Mouse (Mus musculus): Measurements from ENCODE around the gene Maml2. TPM values are rescaled to one million over a fixed set of nuclear protein-coding genes. Genes with fewer than 3 reads are reported as not detected.

Gene Maml2
- polyA plus RNA-seq, 1 experiment from 2014 or later, result 6.3 TPM

DNA sequence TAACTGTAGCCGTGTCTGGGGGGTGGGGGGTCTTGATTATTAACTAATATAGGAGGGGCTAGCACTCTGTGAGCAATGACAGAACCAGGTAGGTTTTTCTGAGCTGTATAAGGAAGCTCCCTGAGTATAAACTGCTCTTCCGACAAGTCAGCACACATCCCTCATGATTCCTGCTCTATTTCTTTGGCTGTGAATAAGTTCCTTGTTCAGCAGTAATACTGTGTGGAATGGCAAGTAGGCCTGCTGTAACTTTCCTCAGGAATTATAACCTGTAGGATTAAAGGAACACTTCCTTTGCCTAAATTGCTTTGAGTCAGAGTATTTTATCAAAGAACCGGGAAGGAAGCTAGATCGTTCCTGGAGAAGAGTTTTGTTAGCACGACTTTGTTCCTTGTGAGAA lies 283.4 kb downstream of the Maml2 start:
- Histone ChIP-seq H3K27me3 (ENCODE audit: poor library complexity, severe bottlenecking) (peaks cover 29% of the 10 kb centered on the region), H3K9me3 (no peaks in the 10 kb centered on the region), H3K4me3 (no peak overlapping the region), H3K36me3 (replicated peaks) (no peaks in the 10 kb centered on the region), H3K4me1 (peaks cover 43% of the 10 kb centered on the region), H3K27ac (no peak overlapping the region)
- DNase-seq (ENCODE audit: extremely low spot score, low spot score), result no peak
- WGBS, result 91% methylated on average over 5 of the region's 5 CpGs

DNA sequence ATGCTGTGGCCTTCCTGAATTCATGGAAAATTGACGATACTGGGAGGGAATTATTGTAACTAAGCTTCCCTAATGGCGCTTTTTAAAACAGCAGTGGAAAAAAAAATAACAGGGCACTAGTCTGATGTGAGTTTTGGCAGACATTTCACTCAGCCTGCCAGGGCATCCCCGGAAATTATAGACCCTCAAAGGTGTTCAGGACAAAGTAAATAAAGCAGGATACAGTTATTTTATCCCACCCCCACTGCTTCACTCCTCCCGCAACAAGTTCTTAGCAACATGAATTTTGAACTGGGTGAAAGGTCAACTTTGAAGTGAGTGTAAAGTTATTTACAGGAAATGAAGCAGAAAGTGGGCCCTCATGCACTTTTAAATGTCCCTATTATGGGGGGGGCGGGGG lies 286.2 kb downstream of the Maml2 start:
- no peak overlapping the region for H3K27ac ChIP-seq
- H3K4me3 ChIP-seq, result no peak overlapping the region
- DNase-seq (ENCODE audit: extremely low spot score, low spot score), result no peak
- WGBS, result 54% methylated on average over 5 of the region's 5 CpGs
- H3K9me3 ChIP-seq, result no peaks in the 10 kb centered on the region; the same call in 1 of the 2 replicates
- H3K4me1 ChIP-seq, result peaks cover 34% of the 10 kb centered on the region
- peaks cover 13% of the 10 kb centered on the region for H3K27me3 ChIP-seq (ENCODE audit: poor library complexity, severe bottlenecking)
- H3K36me3 ChIP-seq (replicated peaks), result no peaks in the 10 kb centered on the region

DNA sequence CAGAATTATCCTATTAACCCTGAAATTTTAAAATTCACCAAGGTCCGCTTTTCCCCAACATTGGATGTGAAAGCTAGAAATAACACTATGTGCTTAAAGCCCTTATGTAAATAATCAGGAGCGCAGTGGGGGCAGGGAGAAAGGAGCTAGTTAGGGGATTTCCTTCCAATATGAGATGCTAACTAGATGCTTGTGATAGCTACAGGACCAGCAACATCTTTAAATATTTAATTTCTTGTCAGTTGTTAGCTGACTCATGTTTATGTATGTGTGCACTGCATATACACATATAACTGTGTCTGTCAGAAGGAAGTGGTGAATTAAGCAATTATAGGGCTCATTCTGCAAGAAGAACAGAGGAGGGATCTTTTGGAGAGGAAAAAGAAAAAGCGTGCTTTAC lies 286.7 kb downstream of the Maml2 start:
- 86% methylated on average over 3 of the region's 3 CpGs for WGBS
- Histone ChIP-seq H3K9me3 (no peaks in the 10 kb centered on the region; the same call in 1 of the 2 replicates), H3K27me3 (ENCODE audit: poor library complexity, severe bottlenecking) (peaks cover 8% of the 10 kb centered on the region), H3K4me1 (peaks cover 34% of the 10 kb centered on the region), H3K36me3 (replicated peaks) (no peaks in the 10 kb centered on the region), H3K4me3 (no peak overlapping the region), H3K27ac (no peak overlapping the region)
- DNase-seq (ENCODE audit: extremely low spot score, low spot score), result no peak

DNA sequence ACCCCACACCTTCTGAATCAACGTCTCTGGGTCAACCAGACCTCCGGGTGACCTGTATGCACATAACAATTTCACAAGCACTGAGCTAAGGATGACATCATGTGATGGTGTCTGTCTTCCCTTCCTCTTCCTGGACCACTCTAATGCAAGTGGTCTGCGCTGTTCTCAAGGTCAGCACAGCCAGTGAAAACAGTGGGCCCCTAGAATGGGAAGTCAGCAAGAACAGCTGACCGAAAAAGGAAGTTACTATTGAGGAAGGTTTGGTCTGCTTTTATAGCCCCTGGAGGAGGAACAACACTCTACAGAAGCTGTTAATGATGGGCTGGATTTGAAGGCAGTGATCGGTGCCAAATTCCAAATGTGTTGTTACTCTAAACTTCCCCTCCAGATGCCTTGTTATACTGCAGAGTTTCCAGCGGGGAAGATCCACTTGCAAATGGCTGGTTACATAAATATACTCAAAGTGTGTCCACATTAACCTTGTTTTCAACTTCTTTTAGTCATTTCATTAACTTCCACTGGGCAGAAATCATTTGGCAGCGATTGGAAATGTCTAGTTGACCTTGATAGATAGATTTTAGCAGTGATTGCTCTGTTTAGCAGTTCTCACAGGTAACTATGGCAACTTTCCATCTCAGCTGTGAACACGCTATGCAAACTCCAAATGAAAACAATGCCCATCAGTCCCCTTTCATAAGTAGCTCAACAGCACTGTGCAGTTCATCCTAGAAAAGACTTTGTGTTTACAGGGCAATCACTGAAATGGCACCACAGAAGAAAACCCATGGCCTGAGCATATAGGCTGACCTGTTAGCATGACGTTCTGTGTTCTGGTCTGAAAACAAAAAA lies 289.6 kb downstream of the Maml2 start:
- WGBS, result 85% methylated on average over 9 of the region's 9 CpGs
- H3K27ac ChIP-seq, result no peak overlapping the region

DNA sequence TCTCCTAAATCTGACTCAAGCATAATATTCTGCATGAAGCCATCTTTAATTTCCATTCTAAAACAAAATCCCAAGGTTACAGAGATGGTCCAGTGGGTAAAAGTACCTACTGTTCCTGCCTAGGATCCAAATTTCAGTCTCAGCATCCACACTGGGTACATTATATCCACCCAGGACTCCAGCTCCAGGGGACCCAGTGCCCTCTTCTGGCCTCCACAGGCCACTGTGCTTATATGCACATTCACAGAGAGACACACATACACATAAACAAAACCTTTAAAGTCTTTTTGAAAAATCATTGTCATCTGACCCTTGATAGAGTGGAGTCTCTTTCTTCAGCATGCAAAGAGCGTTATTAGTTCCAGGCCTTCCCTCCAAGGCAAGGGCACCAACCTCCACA lies 291.0 kb downstream of the Maml2 start:
- Histone ChIP-seq H3K27ac (no peak overlapping the region), H3K4me1 (peaks cover 25% of the 10 kb centered on the region), H3K9me3 (no peaks in the 10 kb centered on the region; the same call in 1 of the 2 replicates), H3K4me3 (no peak overlapping the region), H3K36me3 (replicated peaks) (no peaks in the 10 kb centered on the region), H3K27me3 (ENCODE audit: poor library complexity, severe bottlenecking) (no peaks in the 10 kb centered on the region)
- no peak for DNase-seq (ENCODE audit: extremely low spot score, low spot score)
- 100% methylated on average over 1 of the region's 1 CpGs for WGBS

More for the DNA sequence above, 289.6 kb downstream of the Maml2 start:
- no peak for DNase-seq (ENCODE audit: extremely low spot score, low spot score)
- no peak overlapping the region for H3K4me3 ChIP-seq
- no peaks in the 10 kb centered on the region for H3K27me3 ChIP-seq (ENCODE audit: poor library complexity, severe bottlenecking)
- no peaks in the 10 kb centered on the region for H3K36me3 ChIP-seq (replicated peaks)
- no peaks in the 10 kb centered on the region; the same call in 1 of the 2 replicates for H3K9me3 ChIP-seq
- peaks cover 34% of the 10 kb centered on the region for H3K4me1 ChIP-seq

DNA sequence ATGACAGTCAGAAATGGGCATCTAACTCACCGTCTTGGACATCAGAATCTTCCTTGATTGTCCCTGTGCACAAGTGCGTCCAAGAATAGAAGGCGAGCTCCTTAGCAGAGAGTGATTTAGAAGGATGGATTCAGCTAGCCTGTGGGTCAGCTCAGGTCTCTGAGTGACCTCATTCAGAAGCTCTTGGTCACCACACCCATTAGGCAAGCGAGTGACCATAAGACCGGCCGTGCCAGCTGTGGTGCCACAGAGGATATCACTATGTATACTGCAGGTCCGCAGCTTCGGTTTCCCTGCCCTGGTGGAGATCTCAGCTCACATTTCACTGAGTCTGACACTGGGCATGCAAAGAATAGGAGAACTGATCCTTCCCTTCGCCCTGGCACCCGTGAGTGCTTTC lies 294.9 kb downstream of the Maml2 start:
- Histone ChIP-seq H3K27ac (no peak overlapping the region), H3K4me3 (no peak overlapping the region), H3K27me3 (ENCODE audit: poor library complexity, severe bottlenecking) (no peaks in the 10 kb centered on the region), H3K4me1 (0 out of 2 replicates have a peak, but pooled peaks cover under 1% of the 10 kb centered on the region), H3K36me3 (replicated peaks) (no peaks in the 10 kb centered on the region), H3K9me3 (no peaks in the 10 kb centered on the region)
- 93% methylated on average over 10 of the region's 10 CpGs for WGBS
- DNase-seq (ENCODE audit: extremely low spot score, low spot score), result no peak

DNA sequence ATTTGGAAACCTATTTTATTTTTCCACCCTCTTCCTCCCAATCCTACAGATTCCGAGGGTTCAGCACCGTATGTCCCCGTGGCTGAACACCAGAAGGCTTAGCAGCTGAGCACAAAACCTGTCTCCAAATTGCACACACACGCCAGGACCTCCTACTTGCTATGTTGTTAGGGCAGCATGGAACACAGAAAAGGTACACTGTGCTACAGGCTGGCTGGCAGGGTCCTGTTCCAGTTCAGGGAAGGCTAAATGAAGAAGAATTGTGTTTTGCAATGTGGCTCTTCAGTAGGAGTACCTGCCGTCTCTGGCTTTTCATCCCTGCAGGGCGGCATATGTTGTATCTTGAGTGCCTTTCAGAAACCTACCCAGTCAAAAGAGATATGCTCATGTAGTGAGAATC lies 300.0 kb downstream of the Maml2 start:
- 89% methylated on average over 6 of the region's 6 CpGs for WGBS
- no peaks in the 10 kb centered on the region for H3K9me3 ChIP-seq

DNA sequence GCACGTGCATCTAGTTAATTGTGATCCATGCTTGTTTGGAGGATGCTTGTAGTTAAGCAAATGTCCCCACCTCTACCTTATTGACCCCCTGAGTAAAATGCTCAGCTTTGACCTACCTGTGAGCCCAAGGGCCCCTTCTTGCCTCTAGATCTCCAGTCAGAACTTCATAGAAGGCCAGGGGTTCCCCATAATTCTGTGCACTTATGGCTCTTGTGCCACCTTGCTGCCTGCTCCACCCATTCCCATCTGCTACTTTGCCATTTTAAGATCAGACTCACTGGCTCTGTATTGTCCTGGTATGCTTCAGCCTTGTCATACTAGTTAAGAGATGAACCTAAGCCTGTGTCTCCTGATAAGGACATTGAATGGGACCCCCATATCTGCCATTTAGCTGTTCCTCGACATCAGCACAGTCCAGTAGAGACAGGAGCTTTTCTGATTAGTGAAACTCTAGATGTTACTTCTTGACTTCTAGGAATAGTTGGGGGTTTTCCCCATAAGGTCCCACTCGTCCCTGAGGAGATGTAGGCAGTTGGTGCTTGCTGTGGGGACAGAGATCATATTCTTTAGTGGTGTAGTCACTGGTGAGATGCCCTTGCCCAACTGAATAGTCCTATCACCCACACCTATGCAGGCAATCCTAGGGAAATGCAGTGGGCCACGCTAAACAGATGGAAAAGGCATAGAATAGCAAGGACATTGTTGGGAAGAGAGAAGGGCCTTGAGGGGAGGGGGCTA lies 301.0 kb downstream of the Maml2 start:
- H3K9me3 ChIP-seq, result no peaks in the 10 kb centered on the region
- no peak for DNase-seq (ENCODE audit: extremely low spot score, low spot score)
- no peaks in the 10 kb centered on the region for H3K27me3 ChIP-seq (ENCODE audit: poor library complexity, severe bottlenecking)
- H3K36me3 ChIP-seq (replicated peaks), result no peaks in the 10 kb centered on the region
- no peak overlapping the region for H3K27ac ChIP-seq
- WGBS, result 79% methylated on average over 4 of the region's 4 CpGs
- H3K4me3 ChIP-seq, result no peak overlapping the region
- H3K4me1 ChIP-seq, result no peaks in the 10 kb centered on the region

More for the DNA sequence above, 300.0 kb downstream of the Maml2 start:
- H3K27me3 ChIP-seq (ENCODE audit: poor library complexity, severe bottlenecking), result no peaks in the 10 kb centered on the region
- H3K4me1 ChIP-seq, result no peaks in the 10 kb centered on the region
- H3K36me3 ChIP-seq (replicated peaks), result no peaks in the 10 kb centered on the region
- no peak overlapping the region for H3K27ac ChIP-seq
- H3K4me3 ChIP-seq, result no peak overlapping the region
- DNase-seq (ENCODE audit: extremely low spot score, low spot score), result no peak

DNA sequence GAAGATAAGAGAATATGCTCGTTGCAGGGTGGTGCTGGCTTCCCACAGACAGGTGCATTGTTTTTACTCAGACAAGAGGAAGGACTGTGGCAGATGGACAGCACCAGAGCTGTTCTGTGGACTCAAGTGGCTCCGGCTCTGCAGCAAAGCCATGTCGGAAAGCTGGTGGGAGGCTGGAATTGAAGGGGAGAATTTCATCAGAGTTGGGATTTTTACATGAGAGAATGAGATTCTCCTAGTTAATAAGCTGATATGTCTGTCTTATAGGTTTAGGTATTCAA lies 301.5 kb downstream of the Maml2 start:
- 77% methylated on average over 3 of the region's 3 CpGs for WGBS
- H3K4me3 ChIP-seq, result no peak overlapping the region
- H3K27ac ChIP-seq, result no peak overlapping the region
- no peaks in the 10 kb centered on the region for H3K4me1 ChIP-seq
- no peaks in the 10 kb centered on the region for H3K9me3 ChIP-seq
- no peaks in the 10 kb centered on the region for H3K36me3 ChIP-seq (replicated peaks)
- H3K27me3 ChIP-seq (ENCODE audit: poor library complexity, severe bottlenecking), result no peaks in the 10 kb centered on the region
- no peak for DNase-seq (ENCODE audit: extremely low spot score, low spot score)

DNA sequence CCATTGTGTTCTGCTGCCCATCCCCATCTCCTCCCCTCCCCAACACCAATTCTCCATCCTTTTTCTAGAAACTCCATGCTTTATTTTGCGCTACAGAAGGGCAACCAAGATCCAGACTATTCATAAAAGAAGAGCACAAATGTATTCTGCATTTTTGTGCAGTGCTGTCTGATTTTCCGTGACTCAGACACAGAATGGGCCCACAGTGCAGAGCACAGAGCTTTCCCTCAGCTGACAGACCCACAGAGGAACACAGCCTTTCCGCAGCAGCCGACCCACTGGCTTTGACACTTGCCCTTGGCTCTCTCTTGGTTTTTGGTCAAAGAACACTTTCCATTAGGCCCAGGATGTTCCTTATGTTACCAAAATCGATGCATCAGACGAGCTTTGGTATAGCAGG lies 302.0 kb downstream of the Maml2 start:
- Histone ChIP-seq H3K4me1 (no peaks in the 10 kb centered on the region), H3K9me3 (no peaks in the 10 kb centered on the region), H3K4me3 (no peak overlapping the region), H3K36me3 (replicated peaks) (no peaks in the 10 kb centered on the region), H3K27me3 (ENCODE audit: poor library complexity, severe bottlenecking) (no peaks in the 10 kb centered on the region), H3K27ac (no peak overlapping the region)
- no peak for DNase-seq (ENCODE audit: extremely low spot score, low spot score)
- 91% methylated on average over 6 of the region's 6 CpGs for WGBS

DNA sequence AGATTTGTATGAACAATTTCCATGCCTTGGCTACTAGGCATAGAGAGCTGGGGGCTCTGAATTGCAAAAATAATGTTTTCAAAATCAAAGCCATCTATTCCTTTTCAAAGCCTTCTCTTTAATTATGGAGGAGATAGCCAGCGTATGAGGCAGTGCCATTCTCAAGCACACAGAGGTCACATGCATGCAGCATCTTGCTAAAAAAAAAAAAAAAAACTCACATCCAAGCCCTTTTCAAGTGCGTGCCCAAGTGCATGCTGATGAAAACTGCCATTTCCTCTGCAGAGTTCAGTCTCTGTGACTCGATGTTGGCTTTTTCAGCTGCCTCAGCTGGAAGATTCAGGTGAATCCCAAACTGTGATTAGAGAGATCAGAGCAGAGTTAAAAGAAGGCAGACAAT lies 304.0 kb downstream of the Maml2 start:
- Histone ChIP-seq H3K27me3 (ENCODE audit: poor library complexity, severe bottlenecking) (no peaks in the 10 kb centered on the region), H3K9me3 (no peaks in the 10 kb centered on the region), H3K36me3 (replicated peaks) (no peaks in the 10 kb centered on the region), H3K4me3 (no peak overlapping the region), H3K27ac (no peak overlapping the region), H3K4me1 (no peaks in the 10 kb centered on the region)
- no peak for DNase-seq (ENCODE audit: extremely low spot score, low spot score)
- 88% methylated on average over 3 of the region's 3 CpGs for WGBS

DNA sequence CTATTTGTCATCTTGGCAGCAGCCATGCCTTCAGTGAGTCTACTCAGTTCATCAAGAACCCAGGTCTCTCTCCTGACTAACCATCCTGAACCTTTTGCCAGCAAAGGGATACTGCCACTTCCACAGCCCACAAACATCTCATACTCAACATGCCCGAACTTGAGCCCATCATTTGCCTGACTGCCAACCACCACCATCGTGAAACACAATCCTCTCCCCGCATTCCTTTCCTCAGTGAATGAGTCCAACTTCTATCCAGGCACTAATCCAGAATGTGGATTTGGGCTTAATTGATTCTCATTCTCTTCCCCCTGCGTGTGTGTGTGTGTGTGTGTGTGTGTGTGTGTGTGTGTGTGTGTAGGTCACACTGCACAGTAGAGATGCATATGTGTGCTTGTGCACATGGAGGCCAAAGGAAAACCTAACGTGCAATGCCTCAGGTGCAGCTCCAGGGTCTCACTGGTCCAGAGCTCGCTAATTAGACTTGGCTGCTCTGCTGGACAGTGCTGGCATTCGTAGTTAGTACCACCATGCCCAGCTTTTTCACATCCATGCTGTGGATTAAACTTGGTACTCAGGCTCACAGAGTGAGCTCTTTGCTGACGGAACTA lies 305.9 kb downstream of the Maml2 start:
- no peak overlapping the region for H3K27ac ChIP-seq
- 83% methylated on average over 8 of the region's 8 CpGs for WGBS
- no peaks in the 10 kb centered on the region for H3K27me3 ChIP-seq (ENCODE audit: poor library complexity, severe bottlenecking)
- peaks cover 8% of the 10 kb centered on the region; the same call in 1 of the 2 replicates for H3K4me1 ChIP-seq
- H3K36me3 ChIP-seq (replicated peaks), result no peaks in the 10 kb centered on the region
- no peak for DNase-seq (ENCODE audit: extremely low spot score, low spot score)
- H3K4me3 ChIP-seq, result no peak overlapping the region
- H3K9me3 ChIP-seq, result no peaks in the 10 kb centered on the region

All from forebrain, embryonic 10.5 days (tissue).